Mouse (Mus musculus): ENCODE measurements around the gene Ing3.

Ing3 gene

DNA sequence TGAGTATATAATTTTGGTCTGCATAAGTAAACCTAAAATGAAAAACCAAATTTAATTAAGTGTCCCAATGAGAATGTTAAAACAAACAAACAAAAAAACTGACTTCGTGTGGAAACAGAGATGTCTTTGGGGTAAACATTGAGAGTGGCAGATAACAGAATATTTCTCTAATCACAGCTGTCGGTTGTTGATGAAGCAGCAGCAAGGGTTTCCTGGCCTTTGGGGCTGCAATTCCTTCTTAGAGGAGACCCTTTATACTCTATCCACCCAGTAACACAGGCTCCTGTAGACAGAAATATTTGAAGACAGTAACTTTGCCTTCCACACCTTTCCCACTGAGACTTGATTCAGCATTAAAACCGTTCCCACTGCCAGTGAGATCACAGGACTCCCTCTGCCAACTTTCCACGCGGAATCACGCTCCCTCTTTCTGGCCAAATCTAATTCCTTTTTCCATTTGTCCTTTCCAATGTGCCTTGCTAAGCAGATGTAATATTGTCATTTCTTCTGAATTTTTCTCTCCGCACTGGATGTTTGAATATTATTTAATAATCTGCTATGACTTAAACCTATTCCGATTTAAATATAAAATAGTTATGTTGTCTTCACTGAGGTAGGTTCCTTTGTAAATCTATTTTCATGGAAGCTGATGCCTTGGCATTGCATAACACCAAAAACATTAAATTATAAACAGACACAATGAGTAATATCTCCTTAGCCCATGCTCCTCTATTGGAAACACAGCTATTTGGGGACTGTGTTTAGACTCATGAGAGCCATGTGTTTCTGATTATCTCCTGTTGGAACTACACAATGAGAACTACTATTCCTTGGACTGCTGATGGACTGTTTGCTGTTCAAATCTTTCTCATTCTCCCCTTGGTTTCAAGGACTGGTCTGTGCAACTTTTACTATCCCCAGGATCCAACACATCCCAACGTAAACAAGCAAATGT lies 41.1 kb downstream of the Ing3 start:
- no peak for DNase-seq (ENCODE audit: extremely low read depth, low read depth, low spot score)

DNA sequence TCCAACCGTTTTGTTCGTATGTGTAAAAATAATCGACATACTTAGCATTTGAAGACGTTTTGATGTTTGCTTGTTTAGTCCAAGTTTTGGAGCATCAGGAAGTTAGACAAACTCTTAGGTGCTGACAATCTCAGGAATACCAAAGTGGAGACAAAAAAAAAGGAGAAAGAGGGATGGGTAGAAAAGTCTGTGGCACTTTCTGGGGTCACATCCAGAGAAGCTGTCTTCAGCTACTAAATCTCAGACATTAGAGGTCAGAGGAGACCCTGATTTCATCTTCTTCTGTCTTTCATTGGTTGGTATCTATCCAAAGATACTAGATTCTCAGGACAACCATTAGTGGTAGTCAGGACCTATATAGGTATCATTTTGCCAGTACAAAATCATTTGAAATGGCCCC lies 41.8 kb downstream of the Ing3 start:
- no peak for DNase-seq (ENCODE audit: extremely low read depth, low read depth, low spot score)

DNA sequence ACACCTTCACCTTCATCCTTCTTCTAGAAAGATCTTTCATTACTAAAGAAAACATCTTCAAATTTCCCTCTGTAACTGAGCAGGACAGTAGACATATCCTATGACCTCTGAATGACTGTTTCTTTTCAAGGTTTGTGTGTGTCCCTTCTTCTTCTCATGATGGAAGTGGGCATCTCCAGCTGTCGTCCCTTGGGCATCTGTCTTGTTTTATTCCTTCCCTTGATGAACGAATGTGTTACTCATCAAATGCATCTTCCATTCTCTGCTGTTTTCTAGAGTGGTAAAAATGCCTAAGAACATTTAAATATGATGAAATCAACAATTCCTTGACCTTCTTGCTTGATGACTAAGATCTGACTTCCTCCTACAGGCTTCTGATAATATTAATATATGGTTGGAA lies 43.7 kb downstream of the Ing3 start:
- DNase-seq (ENCODE audit: extremely low read depth, low read depth, low spot score): no peak

DNA sequence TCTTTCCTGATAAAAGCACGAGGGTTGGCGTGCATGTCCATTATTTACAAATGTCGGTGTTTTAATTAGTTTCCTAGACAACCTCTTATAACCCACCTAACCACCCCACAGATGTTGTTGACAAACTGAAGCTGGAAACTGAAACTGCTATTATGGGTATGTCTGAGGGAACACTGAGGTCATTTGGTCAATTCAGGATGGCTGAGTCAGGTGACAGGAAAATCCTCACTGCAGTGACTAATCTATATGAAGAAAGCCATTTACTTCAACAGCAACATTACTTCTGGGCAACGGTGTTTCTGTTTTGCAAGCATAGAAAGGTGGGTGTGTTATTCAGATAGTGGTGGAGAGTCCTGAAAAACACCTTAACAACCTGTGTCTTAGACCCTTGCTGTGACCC lies 48.8 kb downstream of the Ing3 start:
- DNase-seq (ENCODE audit: extremely low read depth, low read depth, low spot score): no peak

DNA sequence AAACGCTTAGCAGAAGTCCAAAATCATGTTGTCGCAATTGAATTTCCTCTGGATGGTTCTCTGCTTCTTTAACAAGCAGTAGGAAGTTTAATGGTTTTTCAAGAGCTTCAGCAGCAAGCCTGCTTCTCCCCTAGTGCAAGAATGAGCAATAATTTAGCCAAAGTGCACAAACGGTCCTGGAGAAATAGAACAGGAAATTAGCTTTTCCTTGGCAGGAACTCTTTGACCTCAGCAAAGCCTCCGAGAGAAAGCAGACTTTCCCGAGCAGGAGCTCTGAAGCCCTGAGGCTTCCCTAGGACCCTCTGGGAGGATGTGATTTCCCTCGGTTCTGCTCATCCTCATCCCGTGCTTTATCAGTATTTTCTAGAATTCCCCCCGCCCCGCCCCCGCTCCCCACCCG lies 49.7 kb downstream of the Ing3 start:
- no peak for DNase-seq (ENCODE audit: extremely low read depth, low read depth, low spot score)

DNA sequence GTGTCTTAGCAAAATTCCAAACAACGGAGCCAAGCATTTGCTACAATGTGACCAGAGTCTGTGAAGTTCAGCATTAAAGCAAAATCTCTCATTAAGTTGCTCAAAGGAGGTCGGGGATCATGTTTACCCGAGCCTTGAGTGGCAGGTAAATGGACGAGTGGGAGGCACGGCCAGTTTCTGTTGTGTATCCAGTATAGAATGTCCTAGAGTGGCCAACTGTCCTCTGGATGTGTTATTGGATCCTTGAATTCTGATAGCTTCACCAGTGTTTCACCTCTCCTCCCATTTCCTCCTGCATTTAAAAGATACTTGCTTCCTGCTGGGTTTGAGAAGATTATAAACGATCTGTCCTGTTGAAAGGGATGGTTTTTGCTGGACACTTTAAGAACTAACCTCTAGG lies 50.7 kb downstream of the Ing3 start:
- DNase-seq (ENCODE audit: extremely low read depth, low read depth, low spot score): no peak

DNA sequence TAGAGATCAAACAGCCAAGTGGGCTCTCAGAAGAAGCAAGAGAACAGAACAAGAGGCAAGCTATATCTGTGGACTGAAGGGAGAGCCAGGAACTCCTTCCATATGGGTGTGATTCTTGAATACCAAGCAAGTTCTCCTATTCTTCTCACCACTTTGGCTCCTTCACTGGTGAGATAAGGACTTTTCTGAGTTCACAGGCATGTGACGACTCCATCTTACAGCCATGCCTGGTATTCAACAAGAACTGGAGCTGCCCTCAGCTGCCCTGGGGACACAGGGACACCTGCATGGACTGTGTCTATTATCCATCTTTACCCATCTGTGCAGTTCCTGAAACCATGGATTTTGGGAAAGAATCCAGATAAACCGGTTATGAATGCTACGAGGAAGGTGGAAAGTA lies 51.5 kb downstream of the Ing3 start:
- DNase-seq (ENCODE audit: extremely low read depth, low read depth, low spot score): no peak

DNA sequence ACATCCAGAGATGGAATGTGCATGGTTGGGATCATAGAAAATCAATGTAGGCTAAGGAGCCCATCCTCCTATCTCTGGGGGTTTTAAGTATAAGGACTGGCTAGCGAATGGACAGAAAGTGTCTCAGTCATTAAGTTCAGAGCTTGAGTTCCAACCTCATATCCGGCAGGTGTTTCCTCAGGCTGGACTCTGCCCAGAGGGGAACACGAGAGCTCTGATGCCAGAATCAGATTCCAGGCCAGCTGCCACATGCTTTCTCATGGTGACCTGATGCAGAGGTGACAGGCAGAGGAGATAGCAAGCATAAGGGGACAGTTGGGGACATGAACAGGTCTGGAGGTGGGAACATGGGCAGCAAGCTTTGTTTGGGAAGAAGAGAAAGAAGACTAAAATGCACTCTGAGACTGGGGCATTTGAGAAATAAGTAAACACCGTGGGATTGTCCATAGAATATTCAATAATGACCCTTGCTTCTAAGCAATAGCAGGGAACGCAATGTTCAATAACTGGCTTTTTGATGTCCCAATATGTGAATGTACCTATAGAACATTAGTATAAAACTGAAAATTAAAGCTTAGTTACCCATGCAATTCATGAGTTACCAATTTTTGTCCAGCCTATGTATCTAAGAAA lies 52.0 kb downstream of the Ing3 start:
- no peak for DNase-seq (ENCODE audit: extremely low read depth, low read depth, low spot score)

DNA sequence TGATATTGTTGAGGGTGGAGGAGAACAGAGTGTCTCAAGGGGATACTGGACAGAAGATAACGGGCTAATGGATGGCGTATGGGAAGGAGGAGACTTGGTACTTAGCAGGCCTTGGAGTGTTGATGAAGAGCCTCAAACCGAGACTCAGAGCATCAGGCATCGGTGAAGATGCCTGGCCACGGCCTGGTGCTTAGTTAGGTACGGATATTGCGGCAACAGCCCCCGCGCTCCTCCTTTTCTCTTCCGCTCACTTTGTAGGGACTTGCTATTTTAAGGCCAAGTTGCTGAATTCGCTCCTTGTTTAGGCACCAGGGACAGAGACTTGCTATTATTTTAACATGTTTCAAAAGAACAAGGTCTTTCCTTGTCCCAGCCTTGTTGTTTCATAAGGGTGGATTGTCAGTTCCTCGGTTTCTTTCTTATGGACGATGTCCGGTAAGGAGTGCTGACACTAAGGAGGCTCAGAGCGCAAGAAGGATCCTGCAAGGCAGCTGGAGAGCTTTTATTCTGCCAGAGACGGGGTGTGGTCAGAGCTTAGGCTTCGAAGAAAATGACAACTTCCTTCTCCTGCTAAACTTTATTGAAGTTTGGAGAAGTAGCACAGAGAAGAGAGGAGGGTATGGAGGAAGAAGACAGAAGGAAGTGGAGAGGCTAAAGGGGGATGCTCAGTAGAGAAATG lies 53.3 kb downstream of the Ing3 start:
- DNase-seq (ENCODE audit: extremely low read depth, low read depth, low spot score): no peak

DNA sequence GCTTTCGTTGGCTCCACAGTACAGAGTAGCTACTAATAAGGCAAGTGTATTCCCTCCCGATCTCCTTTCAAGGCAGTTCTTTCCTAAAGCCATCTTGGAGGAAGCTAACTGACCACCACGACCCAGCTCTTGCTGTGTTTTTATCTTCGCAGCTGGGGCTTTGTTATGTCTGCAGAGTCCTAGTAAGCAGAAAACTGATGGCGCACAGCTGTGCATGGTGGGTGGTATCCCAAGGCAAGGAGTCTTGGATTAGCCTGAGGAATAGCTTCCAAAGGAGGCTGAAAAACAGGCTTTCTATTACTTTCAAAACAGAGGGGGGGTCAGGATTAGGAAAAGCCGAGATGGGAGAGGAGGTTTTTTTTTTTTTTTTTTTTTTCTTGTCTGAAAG lies 53.8 kb downstream of the Ing3 start:
- no peak for DNase-seq (ENCODE audit: extremely low read depth, low read depth, low spot score)

DNA sequence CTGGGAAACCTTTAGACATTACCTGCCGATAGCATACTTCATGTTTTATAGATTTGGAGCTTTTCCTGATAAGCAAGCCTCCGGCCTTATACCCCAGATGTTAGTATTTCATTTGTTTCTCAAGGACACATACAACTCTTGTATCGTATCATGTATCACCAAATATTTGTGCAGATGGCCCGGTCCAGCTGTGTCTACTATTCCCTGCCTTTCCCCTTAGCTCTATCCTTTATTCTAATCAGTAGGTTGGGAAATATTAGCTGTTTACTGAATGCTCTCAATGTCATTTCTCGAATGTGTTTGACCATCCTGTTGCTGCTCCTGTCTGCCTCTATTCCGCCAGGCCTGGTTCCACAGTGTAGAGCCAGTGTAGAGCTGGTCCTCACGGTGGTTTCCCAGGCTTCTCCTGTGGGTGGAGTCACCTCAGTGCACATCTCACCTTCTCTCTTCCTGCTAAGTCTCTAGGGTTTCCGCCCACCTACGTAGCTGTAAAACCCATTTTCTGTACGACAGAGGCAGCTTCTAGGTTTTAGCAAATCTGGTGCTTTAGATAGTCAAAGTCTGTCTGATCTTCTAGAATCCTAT lies 54.7 kb downstream of the Ing3 start:
- no peak for DNase-seq (ENCODE audit: extremely low read depth, low read depth, low spot score)

DNA sequence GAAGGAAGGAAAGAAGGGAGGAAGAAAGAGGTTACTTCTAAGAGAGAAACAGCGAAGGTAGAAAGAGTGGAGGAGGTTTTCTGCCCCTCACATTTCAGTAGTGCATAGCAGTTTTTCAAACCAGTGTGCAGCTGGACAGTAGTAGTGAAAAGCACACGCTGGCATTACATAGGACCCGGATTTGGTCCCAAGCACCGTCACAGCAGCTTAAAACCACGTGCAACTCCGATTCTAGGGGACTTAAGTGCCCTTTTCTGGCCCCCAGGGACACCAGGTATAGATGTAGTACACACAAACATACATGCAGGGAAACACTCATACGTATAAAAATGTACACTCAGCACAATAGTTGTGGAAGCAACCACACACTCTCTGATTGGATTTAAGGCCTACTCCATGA lies 59.0 kb downstream of the Ing3 start:
- DNase-seq (ENCODE audit: extremely low read depth, low read depth, low spot score): no peak

DNA sequence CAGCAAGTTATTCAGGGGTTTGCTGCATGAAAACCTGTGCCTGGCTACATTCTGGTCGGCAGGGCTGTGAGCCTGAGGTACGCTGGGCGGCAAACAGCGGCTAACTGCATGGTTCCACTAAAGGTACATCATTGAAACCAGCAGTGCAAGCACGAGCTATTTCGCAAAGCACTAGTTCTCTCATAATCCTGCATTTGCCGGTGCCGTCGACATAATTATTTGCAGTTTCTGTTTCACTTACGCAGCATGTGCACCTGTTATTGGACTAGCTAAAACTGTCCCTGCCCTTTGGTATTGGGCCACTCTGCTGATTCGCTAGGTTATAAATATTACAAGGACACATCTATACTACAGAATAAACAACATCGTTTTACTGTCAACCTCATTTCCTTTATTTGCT lies 60.9 kb downstream of the Ing3 start:
- DNase-seq (ENCODE audit: extremely low read depth, low read depth, low spot score): no peak

DNA sequence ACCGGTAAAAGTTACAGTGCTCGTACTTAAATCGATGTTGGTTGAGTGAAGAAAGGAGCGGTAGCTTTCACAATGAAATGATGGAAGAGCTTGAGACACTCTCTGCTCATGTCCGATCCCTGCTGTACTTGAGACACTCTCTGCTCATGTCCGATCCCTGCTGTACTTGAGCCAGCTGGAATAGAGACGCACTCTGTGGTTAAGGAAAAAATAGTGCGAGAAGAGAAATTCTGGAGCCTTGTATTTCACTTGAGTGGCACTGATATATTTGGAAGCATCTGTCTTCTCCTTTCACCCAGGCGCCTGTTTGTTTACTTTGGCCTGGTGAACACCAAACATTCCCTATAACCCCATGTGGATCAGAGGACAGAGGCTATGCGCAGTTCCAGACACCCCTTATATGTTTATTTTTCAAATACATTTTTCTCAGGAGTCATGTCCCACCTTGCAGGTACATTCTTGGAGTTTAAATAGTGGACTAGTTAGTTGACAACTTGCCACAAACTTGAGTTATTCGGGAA lies 61.5 kb downstream of the Ing3 start:
- no peak for DNase-seq (ENCODE audit: extremely low read depth, low read depth, low spot score)

DNA sequence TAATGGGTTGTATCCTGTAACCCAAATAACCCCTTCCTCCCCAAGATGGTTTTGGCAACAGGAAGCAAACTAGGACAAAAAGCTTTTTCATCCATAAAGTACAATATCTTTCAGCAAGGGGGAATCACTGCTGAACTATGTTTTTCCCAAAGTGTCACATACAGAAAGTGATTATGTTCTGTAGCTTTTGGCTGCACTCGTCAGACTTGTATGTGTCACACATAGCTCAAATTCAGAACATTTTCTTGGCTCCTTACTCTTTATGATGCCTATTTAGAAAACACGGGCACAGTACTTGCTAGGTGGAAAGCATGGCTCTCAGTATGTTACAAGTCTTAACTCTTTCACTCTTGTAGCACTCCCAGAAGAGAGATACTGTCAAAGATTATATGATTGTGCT lies 62.2 kb downstream of the Ing3 start:
- no peak for DNase-seq (ENCODE audit: extremely low read depth, low read depth, low spot score)

DNA sequence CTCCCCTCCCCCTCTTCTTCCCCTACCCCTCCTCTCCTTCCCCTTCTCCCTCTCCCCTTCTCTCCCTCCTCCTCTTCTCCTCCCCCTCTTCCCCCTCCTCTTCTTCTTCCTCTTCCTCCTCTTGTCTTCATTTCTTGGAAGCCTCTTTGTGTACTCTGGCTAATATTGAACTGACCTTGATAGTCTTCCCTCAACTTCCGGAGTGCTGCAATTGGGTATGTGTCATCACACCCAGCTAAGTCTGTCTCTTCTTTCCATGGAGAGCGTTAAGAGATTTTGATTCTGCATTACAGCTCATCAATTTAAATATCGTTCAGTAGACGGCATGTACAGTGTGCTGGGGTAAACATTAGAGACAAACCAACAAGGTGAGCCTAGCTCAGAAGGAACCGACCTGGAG lies 62.7 kb downstream of the Ing3 start:
- DNase-seq (ENCODE audit: extremely low read depth, low read depth, low spot score): no peak

DNA sequence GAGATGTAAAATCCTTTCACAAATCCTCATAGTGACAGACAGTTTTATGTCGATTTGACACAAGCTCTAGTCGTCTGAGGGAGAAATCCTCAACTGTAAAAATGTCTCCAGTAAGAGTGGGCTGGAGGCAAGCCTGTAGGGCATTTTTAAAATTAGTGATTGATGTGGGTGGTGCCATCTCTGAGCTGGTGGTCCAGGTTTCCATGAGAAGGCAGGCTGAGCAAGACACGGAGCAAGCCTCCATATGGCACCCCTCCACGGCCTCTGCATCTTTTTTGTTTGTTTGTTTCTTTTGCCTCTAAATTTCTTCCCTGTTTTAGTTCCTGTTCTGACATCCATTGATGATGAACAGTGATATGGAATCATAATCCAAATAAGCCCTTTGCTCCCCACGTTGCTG lies 63.1 kb downstream of the Ing3 start:
- DNase-seq (ENCODE audit: extremely low read depth, low read depth, low spot score): no peak

DNA sequence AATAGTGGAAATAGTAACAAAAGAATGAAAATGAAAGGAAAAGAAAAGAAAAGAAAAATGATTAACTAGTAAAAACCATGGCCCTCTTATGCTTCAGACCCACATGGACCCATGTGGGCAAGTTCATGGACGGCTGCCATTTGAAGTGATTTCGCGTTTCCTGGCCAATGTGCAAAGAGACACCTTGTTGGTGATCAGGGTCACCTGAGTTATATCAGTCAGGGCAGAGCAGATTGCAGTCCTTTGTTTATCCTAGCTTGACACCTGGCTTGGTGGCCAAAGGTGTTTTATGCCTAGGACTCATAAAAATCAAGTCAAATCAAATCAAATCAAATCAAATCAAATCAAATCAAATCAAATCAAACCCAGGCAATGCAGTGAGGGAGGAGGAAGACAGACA lies 64.0 kb downstream of the Ing3 start:
- DNase-seq (ENCODE audit: extremely low read depth, low read depth, low spot score): no peak

DNA sequence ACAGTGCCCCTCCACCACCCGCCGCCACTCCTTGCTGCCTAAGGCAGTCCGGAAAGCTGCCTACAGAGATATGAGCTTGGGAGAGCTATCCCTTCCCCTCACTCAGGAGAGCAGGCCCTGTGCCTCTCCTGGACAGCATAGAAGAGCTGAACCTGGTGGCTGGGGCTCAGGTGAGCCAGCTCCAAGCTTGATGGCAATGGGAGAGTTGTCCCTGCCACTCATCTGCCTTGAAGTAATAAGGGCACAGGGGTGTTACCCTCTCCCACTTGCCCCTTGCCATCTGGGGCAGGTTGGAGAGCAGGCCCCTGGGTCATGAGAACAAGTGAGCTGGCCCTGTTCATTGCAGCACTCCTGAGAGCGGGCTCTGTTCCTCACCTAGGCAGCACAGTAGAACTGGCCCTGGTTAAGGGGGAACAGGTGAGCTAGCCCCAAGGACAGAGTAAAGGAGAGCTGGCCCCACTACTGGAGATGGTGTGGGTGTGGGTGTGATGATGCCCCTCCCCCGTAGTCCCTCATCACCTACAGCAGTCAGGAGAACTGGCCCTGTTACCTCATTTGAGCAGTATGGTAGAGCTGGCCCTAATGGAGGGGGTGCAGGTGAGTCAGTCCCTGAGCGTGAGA lies 65.0 kb downstream of the Ing3 start:
- DNase-seq (ENCODE audit: extremely low read depth, low read depth, low spot score): no peak

DNA sequence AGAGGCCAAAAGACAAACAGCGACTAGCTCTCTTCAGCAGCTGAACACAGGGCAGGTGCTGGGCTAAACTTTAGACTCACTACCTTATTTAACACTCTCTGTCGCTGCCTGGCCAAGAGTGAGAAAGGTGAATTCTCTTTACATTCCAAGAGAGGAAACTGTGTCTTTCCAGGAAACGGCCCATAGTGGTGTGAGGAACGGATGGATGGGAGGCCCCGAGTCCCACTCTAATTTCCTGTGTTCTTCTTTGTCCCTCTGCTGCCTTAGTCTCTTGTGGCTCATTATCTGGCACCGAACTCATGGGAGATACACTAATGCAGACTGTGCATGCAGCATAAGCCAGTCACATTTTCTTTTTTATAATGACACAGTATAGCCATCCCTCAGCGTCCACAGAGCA lies 68.3 kb downstream of the Ing3 start:
- no peak for DNase-seq (ENCODE audit: extremely low read depth, low read depth, low spot score)

Measured in fat pad, adult 2 months (tissue).